Mouse (Mus musculus) heart, adult 18-20 months (tissue): ENCODE results near the gene Gprc5b. TPM values are rescaled to one million over a fixed set of nuclear protein-coding genes. Genes with fewer than 3 reads are reported as not detected.
A peak's percentile ranks its signal among the peaks of the same experiment; 100 is the strongest.

Experiments
- DNase-seq, 2 experiments: peaks; one replicate each; pipeline ENCODE4 v3.0.0; 2021 to 2022; ENCODE audit warnings: mixed read lengths in 1 of 2
- total RNA-seq, 2 experiments: library from RNA; stranded (reverse); gene quantifications; 2 replicates each; pipeline ENCODE4 v1.2.3; 2021

Gene Gprc5b
- total RNA-seq, 2 experiments from 2014 or later: 10.5 to 13.7 TPM

DNA sequence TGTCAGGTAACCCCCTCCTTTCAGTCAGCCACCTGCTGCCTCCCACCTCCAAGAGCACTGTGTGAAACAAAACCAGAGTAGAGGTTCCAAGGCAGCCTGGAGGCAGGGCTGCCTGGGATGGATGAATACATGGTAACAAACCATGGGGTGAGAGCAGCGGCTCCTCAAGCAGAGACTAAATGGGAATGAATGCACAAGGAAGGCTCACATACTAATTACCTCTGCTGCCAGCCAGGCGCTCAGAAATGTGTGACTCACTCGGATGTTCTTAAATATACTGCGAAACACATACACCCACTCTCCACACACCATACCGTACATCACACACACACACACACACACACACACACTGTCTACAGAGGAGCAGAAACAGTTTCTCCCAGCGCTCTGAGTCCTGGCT is 4.7 kb downstream of the Gprc5b start:
- DNase-seq: no peak

- DNase-seq: no peak
Observed at GRCm38 (mm10) chr7:118989275-118989856, 5.6 kb downstream of the Gprc5b start.

DNA sequence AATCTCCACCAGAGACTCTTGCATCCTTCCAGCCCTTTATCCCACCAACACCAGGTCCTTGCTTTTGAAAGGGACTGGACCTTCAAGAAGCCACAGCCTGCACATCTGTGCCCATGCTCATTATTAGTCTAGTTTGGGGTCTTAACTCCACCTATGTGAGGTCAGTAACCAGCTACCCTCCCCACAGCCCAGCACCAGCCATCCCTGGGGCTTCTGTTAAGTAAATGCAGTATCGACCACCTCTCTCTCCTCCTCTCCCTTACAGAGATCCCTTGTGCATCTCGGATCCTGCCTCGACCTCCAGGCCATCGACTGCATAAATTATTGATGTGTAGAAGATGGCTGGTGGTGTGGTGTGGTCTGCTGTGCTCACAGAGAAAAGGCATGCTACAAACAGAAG is 8.6 kb downstream of the Gprc5b start:
- no peak for DNase-seq

DNA sequence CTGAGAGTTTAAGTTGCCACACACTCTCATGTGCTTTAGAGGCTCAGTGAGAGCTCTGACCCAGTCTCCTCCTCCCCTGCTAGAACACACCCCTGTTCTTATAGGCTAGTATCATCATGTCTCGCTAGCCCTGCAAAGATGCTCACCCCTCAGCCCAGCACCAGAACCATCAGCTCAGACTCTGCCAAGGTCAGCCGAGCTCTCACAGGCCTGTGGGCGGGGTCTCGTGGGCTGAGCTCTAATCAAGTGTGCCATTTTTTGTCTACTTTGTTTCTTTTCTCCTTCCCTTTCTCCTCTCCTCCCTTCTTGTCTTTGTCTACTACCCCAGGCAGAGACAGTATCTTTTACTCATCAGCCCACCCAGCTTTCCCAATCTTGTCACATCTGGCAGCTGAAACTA is 9.2 kb downstream of the Gprc5b start:
- no peak for DNase-seq

GRCm38 (mm10) chr7:118983961-118984360 is 11.1 kb downstream of the Gprc5b start:
- no peak for DNase-seq

DNA sequence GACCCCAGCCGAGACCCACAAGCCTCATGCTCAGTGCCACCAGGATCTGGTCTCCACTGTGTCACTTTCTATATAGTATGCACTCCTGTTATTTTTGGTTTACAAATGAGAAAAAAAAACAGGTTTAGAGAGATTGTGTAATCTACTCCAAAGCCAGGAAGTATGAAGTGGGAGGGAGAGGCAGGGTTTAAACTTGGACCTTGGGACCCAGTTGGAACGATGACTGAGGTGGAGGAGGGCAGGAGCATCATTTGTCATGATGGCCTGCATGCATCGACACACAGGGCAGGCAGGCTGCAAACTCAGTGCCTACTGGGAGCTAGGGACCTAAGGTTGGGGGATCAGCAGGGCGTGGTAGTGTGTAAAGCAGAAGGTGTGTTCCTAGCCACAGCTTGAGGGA is 12.4 kb downstream of the Gprc5b start:
- DNase-seq: no peak

GRCm38 (mm10) chr7:118981831-118982230 is 13.2 kb downstream of the Gprc5b start:
- DNase-seq: no peak

- DNase-seq: peak in 1 of 2 experiments; percentile 69
Observed at GRCm38 (mm10) chr7:118981346-118981745, 13.7 kb downstream of the Gprc5b start.

GRCm38 (mm10) chr7:118979708-118980107 is 15.3 kb downstream of the Gprc5b start:
- DNase-seq: no peak

- DNase-seq: no peak
Observed at GRCm38 (mm10) chr7:118979121-118979520, 15.9 kb downstream of the Gprc5b start.

DNA sequence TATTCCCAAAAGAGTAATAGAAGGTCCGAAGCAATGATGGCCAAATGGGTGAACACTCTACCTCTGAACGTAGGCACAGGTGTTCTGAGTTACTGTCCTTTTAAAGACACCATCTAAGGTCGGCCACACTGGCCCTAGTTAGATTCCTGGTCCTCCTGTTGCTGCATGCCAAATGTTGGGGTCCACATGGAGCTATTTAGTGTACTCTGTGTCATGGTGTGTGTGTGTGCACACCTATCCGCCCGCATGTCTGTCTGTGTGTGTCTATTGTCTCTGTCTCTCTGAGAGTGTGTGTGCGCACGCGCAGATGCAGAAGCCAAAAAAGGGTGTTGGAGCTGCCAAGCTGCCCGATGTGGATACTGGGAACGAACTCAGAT is 17.9 kb downstream of the Gprc5b start:
- no peak for DNase-seq

DNA sequence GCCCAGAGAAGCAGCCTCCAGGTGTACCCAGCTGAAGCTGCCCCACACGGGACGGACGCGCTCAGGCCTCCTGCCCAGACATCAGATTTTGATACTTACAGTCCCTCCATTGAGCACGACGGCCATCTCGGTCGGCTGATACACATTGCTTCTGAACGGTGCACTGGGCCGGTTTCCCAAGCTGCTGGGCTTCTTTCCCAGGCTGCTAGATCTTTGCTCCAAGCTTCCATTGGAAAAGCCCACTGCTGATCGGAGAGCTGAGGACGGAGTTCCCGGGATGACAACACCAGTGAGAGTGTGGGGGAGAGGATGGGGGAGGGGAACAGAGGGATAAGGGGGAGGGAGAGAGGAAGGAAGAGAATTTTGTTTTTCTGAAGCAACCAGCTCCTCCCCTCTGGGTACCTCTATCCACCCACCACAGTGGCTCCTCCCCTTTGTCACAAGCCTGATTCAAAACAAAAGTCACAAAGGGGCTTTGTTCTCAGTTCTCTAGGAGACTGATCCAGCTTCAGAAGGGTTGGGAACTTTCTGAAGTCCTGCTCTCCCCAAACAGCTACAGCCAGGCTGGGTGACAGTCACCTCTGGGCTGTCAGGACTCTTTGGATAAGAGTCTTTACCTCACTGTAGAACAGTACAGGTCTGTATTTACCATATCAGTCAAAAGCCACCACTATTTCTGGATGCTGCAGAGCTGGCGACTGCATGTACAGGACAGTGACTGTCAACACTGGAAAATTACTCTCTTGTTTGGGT is 18.4 kb downstream of the Gprc5b start:
- DNase-seq: peak; percentile 80 to 83

DNA sequence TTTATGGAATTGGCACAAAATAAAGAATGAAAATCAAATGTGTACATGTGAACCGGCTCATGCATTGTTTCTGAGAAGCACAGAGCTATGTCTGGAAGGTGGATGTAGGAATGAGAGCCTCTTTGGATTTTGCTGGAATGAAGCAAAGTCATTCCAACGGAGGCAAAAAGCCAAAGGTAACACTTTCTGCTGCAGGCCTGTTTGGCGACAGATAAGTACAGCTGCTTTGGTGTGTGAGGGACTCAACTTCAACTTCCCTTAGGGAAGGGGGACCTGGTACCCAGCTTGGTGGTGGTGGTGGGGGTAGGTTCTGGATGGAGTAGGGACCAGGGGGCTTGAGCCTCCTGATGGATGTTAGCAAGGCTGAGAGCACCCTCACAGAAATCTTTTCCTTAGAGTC is 19.2 kb downstream of the Gprc5b start:
- peak; percentile 53 for DNase-seq

DNA sequence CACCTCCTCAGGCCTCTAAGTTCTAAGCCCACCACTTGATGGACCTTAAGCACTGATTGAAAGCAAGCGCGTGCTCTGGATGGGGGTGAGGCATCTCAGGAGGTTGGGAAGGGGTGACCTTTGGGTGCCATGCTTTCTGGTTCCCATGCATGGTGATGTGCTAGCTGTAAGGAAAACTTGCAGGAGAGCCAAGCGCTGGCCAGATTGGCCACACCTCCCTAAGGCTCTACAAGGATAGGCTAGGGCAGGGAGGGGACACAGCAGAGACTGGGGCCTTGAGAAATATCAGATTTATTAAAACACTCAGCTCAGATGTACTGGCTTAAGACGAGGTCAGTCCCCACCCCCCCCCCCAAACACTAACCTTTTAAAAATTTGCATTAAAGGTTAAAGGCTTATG is 21.6 kb downstream of the Gprc5b start:
- DNase-seq: no peak

DNA sequence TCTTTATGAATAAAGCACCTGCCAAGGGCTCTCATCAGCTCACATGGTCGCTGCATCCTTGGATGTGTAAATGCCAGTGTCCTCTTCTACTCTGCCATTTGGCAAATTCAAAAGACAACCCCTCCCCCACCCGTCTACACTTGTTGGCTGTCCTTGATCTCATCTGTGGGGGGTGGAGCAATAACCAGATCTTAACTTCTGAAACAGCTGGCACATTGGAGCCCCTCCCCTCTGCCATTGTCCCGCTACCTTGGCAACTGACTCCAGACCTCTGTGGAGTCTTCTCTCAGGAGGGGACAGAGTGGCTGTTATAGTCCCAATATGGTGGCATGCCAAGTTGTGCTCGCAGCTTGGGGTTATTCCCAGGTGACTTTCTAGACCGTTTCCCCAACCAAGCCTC is 22.7 kb downstream of the Gprc5b start:
- DNase-seq: no peak

- DNase-seq: no peak
Observed at GRCm38 (mm10) chr7:118971499-118971898, 23.5 kb downstream of the Gprc5b start.

GRCm38 (mm10) chr7:118968870-118969269 is 26.1 kb downstream of the Gprc5b start:
- no peak for DNase-seq

DNA sequence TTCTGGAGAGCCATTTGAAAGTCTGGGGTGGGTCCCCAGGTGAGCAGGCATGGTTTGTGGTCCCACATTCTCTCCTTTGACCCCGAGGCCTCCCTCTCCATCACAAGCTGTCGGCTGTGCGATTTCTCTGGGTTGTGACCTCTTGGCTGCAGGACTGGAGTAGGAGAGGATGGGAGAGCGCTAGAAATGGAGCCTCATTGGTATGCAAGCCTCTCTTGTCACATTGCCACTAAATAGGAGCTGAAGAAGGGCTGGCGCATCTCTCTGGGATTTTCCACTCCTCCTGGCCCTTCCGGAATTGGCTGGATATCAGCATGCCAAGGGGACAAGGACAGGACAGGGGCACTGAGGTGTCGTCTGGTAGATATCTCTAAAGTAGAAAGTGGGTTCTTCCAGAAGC is 29.8 kb downstream of the Gprc5b start:
- no peak for DNase-seq

DNA sequence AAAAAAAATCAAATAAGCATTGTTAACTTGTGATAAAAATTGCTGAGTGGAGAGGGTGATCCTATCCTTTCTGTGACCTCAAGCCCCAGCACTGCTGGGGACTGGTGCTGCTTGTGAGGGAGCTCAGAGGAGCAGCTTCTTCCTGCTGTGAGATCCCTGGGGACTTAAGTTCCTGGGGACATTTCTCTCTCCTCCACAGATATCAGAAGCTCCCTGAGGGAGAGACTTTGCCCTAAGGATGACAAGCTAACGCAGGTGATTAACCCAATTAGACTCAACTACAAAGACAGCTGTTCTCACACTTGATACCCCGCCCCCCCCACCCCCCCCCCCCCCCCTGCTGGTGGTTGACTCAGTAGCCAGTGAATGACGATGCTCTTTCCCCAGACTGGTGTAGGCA is 30.2 kb downstream of the Gprc5b start:
- DNase-seq: no peak

GRCm38 (mm10) chr7:118959209-118959608 is 35.8 kb downstream of the Gprc5b start:
- DNase-seq: no peak

- DNase-seq: no peak
Observed at GRCm38 (mm10) chr7:118956616-118957246, 38.3 kb downstream of the Gprc5b start.

GRCm38 (mm10) chr7:118954968-118955367 is 40.0 kb downstream of the Gprc5b start:
- DNase-seq: no peak

DNA sequence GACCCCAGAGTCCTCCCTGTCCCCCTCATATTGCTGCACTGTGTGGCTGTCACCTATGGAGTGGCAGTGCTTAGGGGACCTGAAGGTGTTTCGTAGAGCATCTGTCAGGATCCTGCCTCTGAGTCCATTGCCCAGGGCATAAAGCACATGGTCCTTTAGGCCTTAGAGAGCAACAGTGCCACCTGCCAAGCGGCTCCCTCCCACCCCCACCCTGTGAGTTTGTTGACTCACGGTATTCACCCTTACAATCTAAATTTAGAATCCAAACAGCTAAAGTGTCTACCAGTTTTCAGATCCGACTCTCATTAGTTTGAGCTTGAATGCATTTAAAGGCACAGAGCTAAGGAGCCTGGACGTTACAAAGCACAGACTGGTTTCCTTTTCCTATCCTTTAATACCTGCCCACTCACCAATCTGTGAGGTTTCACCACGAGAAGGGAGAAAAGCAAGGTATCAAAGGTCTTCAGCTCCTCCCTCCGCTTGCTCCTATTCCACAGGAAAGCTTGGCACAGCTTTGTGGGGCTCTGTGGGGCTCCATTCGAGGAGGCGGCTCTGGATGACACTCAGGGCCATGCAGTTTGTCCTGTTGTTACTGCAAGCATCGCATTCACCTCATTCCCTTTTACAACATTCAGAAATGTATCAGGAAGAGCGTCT is 41.3 kb downstream of the Gprc5b start:
- DNase-seq: no peak
